Mouse (Mus musculus): ENCODE data around the gene Acsm4.
"Not testable (repeated sequence)": the region's sequence is repeated elsewhere in the genome, so short reads cannot be mapped to it uniquely, and the experiment has no call there.

Acsm4 gene

DNA sequence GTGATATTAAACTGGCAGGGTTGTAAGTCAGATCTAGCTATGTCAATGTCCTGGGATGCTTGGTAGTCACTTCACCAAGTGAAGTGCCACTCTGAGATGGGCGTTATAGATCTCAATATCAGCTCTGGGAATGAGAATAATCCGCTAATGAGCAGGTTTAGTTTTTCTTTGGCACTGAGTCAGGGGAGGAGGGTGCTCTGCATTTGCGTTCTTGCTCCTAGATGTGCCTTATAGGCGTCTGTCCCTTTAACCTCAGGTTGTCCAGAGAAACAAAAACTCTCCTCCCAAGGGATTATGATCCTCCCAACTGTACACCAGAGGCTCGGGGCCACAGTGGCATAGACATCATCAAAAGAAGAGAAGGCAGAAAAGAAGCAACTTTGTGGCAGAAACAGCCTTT lies at the start of gene Acsm4:
Acsm4 (plus strand) TSS at position 301 of the 400 bp plus-strand sequence.
- DNase-seq (ENCODE audit: low spot score in 2 of 2), result no peak

DNA sequence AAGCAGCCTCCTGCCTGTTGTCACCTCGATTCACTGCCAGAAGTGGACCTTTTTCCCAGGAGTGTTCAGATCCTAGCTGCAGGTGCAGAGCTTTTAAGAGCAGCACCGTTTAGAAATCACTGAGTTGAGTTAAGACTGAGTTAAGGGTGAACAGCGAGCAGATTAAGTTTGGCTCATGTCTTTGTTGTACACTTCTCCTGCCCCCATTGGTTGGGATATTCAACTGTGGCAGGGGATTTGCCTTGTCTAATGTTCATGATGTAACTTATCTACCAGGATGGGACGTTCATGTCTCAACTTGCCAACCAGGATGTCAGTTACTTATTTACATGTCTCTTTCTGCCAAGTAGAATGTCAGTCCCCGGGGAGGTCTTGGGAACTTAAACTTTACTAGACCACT lies 47.5 kb upstream of the Acsm4 start:
- no peak for DNase-seq (ENCODE audit: low spot score in 2 of 2)

DNA sequence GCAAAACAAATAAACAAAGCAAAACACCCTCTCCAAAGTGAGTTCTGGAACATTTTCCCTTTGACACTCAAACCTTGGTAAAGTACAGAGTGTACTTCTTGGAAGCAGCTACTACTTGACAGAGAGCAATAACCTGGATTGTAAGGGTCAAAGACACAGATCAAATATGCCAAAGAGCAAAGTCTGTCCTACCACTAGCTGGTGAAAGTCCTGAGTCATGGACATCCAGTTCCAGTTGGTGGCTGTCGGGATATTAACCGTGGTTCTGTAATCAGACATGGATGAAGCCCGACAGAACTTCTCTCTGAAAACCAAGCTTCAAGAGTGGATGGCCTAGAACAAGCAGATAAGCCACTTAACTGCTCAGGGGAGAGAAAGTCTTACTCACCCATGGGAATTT lies 21.9 kb upstream of the Acsm4 start:
- DNase-seq (ENCODE audit: low spot score in 2 of 2), result no peak

DNA sequence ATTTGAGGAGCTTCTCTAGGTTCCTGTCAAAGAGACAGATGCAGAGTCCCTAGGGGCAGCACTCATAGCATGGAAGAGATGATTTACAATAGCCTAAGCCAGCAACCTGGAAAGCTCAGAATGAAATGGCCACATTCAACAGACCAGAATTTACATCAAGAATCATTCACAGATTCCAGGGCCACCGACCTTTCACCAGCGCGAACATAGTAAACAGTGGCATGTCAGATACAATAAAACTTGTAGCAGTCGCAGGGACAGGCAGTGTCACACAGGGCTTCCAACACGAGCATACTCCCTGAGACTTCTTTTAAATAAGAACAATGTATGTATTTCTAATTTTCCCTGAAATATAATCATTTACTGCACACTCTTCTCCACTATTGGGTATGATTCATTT lies 19.4 kb upstream of the Acsm4 start:
- DNase-seq (ENCODE audit: low spot score in 2 of 2), result no peak

DNA sequence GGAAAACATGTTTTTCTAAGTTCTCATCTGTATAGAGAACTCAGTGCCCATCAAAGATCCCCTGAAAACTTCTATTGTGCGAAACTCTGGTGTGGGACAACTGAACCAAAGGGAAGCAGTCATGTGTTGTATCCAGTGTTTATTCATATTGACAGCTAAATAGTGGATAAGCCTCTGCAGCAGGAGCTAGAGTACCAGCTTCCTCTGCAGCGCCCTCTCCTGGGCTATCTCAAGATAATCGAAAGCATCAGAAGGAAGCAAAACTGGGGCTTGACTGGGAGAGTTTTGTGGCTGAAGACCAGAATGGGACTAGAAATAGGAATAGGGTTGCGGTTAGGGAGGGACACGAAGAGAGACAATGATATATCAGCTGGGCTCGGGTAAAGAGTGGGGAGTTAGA lies 18.9 kb upstream of the Acsm4 start:
- DNase-seq (ENCODE audit: low spot score in 2 of 2), result no peak

DNA sequence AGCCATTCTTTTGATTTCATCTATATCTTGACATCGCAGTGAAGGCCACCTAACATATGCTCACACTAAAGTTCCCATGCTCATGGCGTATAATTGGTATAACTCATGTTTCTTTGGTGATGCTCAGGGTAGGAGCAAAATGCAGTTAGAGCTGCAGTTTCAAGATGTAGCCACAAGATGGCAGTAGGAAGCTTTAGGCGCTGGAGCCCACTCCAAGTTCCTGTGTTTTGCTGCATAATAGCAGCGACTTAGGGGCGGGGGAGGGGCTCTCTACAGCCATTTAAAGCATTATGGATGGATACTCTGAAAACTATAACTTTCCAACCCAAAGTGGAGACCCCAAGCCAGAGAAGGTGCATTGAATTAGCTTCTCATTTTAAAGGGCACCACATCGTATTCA lies 16.4 kb upstream of the Acsm4 start:
- peak in 1 of 2 experiments; percentile 5 for DNase-seq (ENCODE audit: low spot score in 2 of 2)

DNA sequence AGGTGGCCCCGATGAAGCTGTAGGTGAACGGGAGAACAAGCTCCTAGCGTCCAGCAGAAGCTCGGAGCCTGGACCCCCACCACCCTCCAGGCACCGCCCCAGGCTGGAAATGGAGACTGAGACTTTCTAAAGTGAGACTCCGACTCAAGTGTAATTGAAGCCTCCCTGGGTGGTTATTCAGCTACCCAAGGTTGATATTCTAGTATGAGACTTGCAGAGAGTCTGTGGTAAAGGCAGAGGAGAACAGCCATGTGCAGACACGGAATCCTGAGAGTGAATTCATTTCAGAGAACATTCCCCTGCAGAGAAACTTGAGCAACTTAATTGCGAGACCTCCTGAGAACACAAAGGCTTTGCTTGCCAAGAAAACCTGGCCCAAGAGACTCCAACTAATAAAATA lies 9.7 kb upstream of the Acsm4 start:
- DNase-seq (ENCODE audit: low spot score in 2 of 2), result no peak

DNA sequence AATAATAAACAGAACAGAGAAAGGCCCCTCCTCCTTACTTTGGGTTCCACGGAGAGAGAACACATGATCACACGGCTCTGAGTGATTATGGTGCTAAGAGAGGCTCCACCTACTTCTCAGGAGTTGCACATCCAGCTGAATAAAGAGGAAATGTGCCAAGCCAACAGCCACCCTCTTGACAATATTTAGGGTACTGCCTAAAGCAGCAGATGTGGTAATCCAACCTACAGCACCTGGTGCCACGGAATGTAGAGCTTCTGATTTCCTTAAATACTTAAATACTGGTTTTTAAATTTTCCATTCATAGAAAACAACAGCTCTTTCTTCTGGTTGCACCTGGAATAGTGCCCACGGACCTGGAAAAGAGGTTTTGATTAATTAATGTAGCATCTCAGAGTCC lies 7.1 kb upstream of the Acsm4 start:
- DNase-seq (ENCODE audit: low spot score in 2 of 2), result no peak

DNA sequence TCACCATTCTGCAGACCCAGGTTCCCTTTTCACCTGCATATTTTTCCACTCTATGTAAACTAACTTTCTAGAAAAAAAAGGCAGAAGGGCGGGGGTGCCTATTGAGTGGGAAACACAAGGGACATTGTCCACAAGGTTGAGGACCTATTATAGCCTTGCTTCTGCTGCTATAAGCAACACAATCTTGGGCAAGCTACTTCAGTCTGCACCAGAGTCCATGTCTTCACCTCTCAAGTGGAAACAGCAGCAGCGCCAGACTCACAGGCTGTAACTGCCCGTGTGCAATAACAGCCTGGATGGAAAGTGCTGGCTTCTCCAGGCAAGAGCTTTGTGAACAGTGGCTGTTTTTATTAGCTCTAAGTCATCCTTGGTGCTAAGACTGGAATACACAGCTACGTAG lies 2.5 kb downstream of the Acsm4 start:
- DNase-seq (ENCODE audit: low spot score in 2 of 2), result no peak

DNA sequence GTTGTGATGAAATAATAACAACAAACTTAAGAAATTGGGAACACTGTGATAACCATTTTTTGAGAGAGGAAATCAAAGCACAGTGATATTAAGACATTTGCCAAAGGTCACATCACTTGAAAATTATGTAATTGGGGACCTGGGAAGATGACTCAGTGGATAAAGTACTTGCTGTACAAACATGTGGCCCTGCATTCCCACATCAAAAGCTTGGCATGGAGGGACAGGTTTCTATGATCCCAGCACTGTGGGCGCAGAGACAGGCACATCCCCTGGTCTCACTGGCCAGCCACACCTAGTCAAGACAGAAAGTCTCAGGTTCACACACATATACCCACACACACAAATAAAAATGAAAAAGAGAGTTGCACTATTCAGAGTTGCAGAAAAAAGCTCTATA lies 5.1 kb downstream of the Acsm4 start:
- DNase-seq (ENCODE audit: low spot score in 2 of 2), result no peak

DNA sequence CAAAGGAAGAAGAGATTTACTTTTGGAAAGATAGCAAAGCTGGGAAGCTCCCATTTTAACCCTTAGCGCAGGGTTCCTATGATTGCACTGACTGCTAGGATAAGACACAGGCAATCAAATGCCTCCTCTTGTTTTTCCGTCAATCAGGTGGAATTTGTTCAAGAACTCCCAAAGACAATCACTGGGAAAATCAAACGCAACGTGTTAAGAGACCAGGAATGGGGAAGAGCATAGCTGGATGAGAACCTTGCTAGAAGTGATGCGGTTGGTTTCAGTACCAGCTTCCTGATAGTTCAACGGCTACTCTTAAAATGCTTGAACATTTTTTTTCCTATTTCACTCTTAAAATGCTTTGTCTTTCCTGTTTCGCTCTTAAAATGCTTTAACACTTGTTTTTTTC lies 24.3 kb downstream of the Acsm4 start:
- no peak for DNase-seq (ENCODE audit: low spot score in 2 of 2)

DNA sequence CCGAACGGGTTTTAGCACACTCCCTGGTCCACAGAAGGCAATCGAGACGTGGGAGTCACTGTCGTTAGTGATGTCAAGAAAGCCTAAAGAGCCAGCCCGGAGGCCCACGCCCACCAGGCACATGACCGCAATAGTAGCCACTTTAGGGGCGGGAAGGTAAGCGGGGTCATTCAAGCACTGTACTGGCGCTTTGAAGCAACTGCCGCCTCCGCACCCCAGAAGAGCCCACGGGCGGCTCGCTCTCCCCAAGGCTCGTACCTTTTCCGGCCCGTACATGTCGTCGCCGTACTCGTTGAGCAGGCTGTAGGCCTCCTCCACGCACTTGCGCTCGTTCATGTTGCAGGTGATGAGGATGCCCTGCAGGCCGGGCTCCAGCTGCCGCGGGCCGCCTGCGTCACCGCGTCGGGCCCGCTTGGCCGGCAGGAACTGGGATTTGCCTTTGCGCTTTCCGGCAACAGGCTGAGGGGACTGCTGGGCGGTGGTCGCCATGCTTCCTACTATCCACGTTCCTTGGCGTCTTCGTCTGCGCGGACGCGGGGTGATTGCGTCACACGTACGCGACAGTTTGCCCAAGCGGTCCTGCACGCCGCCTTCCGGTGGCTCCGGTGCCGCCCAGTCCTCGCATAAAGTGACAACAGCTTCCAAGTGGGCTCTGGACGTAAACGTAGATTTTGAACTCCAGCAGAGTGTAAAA lies 30.6 kb downstream of the Acsm4 start, which contains the start of gene Thumpd1:
Thumpd1 (minus strand) TSS at position 546 of the 694 bp plus-strand sequence.
- DNase-seq (ENCODE audit: low spot score in 2 of 2), result peak; percentile 84 to 91

DNA sequence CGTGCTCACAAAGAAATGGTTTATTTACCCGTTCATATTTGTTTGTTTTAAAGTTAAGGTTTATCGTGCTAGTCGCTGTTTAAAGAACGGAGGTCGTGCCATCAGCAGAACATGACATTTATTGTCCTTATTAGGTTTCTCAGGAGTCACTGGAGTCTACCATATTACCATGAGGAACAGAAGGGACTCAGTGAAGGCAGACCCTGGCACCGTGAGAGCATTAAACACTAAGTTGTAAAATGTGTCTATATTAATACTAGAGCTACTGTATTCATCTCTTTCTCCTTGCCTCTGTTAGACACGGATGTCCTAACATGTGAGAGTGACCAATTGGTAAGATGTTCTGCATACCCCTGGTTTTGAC lies 31.1 kb downstream of the Acsm4 start:
- no peak for DNase-seq (ENCODE audit: low spot score in 2 of 2)

DNA sequence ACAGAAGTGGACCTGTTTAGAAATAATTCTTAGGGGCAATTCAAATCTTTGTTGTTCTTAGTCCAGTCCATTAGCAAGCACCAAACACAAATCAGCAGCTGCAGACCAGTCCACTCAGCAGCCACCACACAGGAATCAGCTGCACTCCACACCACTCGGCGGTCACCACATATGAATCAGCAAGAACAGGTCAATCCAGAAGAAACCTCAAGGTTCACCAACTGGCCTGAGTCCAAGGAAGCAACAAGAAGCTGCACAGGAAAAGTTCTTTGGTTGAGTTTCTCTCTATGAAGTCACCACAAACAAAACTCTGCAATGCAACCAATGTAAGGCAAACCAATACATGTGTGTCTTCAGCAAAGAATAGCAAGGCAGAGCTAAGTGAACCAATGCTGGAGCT lies 37.8 kb downstream of the Acsm4 start:
- no peak for DNase-seq (ENCODE audit: low spot score in 2 of 2)

DNA sequence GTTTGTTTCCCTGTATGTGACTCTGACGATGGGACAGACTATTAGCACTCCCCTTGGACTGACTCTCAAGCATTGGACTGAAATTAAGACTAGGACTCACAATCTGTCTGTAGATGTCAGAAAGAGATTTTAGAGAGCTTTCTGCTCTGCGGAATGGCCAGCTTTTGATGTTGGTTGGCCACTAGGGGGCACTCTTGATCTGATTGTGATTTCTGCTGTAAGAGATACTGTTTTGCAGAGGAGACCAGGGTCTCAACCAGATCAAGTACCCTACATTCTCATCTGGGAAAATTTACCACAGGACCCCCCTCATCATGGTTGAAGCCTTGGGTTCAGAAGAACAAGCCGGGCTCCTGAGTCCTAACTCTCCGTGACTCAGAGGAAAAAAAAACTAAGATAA lies 41.4 kb downstream of the Acsm4 start:
- not testable (repeated sequence) for DNase-seq (ENCODE audit: low spot score in 2 of 2)

DNA sequence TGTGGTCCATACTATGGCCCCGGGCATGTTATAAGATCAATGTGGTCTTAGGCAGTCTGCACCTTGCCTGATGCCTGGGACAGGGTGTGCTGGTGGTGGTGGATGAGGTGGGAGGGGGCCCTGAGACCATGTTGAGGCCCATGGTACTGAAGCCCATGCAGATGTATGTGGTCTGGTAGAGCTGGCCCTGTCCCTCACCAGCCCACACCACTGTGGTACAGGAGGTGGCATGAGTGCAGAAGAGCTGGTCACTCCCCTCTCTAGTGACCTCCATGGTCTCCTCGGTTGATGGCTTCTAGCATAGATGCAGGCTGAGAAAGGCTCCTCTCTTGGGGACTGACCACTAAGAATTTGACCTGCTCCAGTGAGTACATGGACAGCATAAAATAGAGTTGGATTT lies 49.1 kb downstream of the Acsm4 start:
- no peak for DNase-seq (ENCODE audit: low spot score in 2 of 2)

DNA sequence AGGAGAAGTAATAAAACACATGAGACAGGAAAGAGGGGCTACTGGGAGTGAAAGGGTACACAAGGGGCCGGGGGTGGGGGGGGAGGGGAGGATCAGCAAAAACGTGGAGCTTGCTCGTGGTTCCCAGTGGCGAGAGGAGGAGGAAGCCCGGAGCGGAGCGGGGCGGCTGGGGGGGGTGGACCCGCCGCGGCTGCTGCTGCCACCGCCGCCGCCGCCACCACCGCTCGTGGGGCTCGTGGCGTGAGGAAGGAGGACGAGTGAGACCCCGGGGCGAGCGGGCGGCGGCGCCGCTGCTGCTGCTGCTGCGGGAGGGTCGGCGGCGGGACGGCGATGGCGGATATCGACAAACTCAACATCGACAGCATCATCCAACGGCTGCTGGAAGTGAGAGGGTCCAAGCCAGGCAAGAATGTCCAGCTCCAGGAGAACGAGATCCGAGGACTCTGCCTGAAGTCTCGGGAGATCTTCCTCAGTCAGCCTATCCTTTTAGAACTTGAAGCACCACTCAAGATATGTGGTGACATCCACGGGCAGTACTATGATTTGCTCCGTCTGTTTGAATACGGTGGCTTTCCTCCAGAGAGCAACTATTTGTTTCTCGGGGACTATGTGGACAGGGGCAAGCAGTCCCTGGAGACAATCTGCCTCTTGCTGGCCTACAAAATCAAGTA lies 50.1 kb downstream of the Acsm4 start:
- not testable (repeated sequence) for DNase-seq (ENCODE audit: low spot score in 2 of 2)

DNA sequence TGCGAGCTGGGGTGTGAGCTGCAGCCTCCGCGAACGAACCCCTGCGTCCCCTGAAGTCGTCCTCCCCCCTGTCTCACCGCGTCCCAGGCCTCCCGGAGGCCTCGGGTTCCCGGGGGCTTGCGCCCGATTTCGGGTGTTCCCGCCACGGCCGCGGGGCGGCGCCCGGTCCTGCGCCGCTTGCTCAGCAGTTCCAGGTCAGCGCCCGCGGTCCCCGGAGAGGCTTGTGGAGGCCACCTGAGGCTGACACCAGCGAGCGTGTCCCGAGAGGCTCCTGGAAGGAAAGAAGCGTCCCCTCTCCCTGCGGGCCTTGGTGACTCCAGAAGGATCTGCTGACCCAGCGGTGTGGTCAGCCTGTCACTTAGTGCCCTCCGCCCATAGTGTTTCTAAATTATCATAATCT lies 54.5 kb downstream of the Acsm4 start:
- no peak for DNase-seq (ENCODE audit: low spot score in 2 of 2)

DNA sequence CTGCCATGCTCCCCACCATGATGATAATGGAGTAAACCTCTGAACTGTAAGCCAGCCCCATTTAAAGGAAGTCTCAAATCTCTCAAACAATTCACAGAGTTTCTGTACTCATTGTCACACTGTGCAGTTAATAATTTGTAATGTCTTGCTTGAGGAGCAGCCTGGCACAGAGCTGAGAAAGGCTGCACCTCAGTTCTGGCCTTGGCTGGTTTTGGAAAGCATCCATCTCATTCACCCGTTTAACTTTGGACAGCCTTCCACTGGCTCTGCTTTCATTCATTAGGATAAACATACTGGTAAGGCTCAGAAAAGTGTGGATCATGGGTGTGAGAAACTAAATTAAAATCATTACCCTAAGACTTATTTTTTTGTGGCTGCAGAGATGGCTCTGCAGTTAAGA lies 56.0 kb downstream of the Acsm4 start:
- no peak for DNase-seq (ENCODE audit: low spot score in 2 of 2)

DNA sequence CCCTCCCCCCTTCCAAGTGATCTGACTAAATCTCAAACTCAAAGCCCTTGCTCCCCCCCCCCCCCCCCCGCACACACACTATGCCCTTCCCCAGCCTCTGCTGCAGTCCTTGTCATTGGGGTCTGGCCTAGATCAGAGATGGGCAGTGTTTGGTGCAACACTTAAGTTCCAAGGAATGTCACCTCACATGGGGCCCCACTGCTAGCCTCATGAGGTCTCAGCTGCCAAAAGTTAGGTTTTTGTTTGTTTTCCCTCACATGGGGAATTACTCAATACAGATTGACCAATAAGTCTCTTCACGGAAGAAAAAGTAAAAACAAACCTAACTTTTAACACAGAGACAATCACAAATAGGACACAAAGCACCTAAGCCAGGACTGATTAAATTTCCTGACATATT lies 58.9 kb downstream of the Acsm4 start:
- no peak for DNase-seq (ENCODE audit: low spot score in 2 of 2)

DNA sequence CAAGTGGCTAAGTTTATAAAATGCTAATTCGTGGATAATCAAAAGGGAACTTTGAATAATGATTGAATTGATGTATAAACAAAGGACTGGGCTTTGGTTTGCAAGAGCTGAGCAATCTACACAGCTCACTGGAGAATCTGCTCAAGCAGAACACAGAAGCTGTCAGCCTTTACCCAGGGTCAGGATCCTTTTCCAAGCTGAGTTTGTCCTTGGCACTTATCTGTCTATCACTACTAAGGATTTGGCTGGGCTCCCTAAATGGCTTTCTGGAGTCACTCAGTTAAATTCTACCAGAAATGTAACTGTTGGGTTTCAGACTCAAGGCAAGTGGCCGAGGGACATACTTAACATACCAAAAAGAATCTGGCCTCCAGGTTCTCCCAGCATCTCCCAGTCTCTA lies 60.1 kb downstream of the Acsm4 start:
- no peak for DNase-seq (ENCODE audit: low spot score in 2 of 2)

DNA sequence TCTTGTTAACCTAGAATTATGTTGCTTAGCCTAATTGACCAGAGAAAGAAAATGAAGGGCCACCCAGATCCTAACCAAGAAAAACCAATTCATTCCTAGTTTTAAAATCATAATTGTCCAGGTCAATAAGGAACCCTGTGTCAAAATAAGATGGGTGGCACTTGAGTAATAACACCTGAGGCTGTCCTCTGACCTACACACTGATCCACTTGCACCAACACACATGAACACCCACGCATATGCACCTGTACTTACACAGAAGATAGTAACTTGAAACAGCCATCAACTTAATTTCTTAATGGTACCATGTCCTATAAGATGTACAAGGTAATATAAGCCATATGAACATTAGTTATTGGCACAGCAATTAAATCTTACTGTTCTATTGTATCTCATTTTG lies 63.9 kb downstream of the Acsm4 start:
- no peak for DNase-seq (ENCODE audit: low spot score in 2 of 2)

DNA sequence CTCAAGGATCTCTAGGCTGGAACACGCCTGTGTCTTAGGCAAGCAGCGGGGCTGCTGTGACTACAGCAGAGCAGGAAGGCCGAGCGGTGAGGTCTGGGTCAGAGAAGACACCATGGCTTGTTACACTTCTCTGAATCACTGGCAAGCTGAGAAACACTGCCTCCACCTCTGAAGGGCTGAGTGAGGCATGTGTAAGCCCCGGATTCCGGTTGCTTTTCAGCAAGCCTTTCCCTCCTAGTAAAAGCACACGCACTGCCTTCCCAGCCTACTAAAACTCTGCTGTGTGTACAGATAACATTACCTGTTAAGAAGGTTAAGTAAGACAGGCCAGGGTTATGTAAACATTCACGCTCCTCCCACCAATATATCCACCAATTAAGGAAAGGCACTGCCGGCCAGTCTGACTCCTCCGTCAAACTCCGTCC lies 70.7 kb downstream of the Acsm4 start, which contains the start of gene Acsm3:
Acsm3 (plus strand) TSS at position 397 of the 425 bp plus-strand sequence.
- no peak for DNase-seq (ENCODE audit: low spot score in 2 of 2)
